Mouse (Mus musculus) small intestine, adult 2 months (tissue): Measurements from ENCODE around the gene Sdr9c7.

Source experiments
- CTCF ChIP-seq: fragments of 200-500 bp; IDR thresholded peaks from 2 replicates; pipeline ENCODE4 v1.5.1; 2012; ENCODE audit warnings: low read depth, mild to moderate bottlenecking, control low read depth, inconsistent platforms, low read length, moderate library complexity, mixed read lengths; ENCODE audit not compliant: insufficient replicate concordance, insufficient read length; ENCODE audit errors: extremely low read depth
- POLR2A ChIP-seq: fragments of 200-500 bp; IDR thresholded peaks from 2 replicates; pipeline ENCODE4 v1.6.1; 2012; ENCODE audit warnings: low read depth, mild to moderate bottlenecking, control low read depth, inconsistent platforms, low read length, moderate library complexity

DNA sequence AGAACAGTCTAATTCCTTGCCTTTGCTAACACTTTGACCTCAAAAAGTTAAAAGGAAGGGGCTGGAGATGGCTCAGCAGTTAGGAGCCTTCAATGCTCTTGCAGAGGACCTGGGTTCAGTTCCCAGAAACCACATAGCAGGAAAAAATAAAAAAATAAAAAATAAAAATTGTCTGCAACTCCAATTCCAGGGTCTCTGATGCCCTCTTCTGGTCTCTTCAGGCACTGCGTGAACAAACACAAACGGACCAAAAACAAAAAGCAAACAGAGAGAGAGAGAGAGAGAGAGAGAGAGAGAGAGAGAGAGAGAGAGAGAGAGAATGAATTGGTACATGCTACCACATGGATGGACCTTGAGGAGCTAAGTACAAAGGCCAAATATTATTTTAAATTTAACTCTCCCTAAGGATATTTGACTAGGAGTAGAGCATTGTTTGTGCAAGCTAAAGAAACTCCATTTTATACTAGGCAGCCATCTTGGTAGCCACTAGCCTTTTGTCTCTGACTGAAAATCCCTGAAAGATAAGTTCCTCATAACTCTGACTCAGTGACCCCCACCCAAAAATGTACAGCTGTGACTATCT, 39.2 kb downstream of the Sdr9c7 start:
- TF ChIP-seq CTCF = peak; percentile 15; the same call in 1 of the 2 replicates
- TF ChIP-seq POLR2A = no peak
